Mouse (Mus musculus): ENCODE measurements around the gene Ubap1l. TPM values are rescaled to one million over a fixed set of nuclear protein-coding genes. Genes with fewer than 3 reads are reported as not detected.
"Not testable (repeated sequence)": the region's sequence is repeated elsewhere in the genome, so short reads cannot be mapped to it uniquely, and the experiment has no call there.

Ubap1l gene
- polyA plus RNA-seq, 1 experiment from 2014 or later: not detected

- H3K4me1 ChIP-seq (replicated peaks; ENCODE audit: control insufficient read depth, insufficient read depth): no peaks in the 10 kb centered on the region
- H3K27me3 ChIP-seq (ENCODE audit: control insufficient read depth, insufficient read depth, low read length): no peaks in the 10 kb centered on the region
- no peak overlapping the region for H3K4me3 ChIP-seq (ENCODE audit: low read depth, low read length)
- H3K9me3 ChIP-seq (ENCODE audit: control insufficient read depth, low read length): no peaks in the 10 kb centered on the region
- H3K36me3 ChIP-seq (ENCODE audit: control insufficient read depth, insufficient read depth, low read length): peaks cover 19% of the 10 kb centered on the region
- 91% methylated on average over 2 of the region's 2 CpGs for WGBS
- H3K27ac ChIP-seq (replicated peaks): no peak overlapping the region
- ATAC-seq (ENCODE audit: low FRiP score, low TSS enrichment) (no peak), DNase-seq (ENCODE audit: low spot score) (no peak)
- no peak overlapping the region for H3K9ac ChIP-seq (ENCODE audit: low read length)
- no peak overlapping the region for H3K4me2 ChIP-seq (replicated peaks; ENCODE audit: low read depth)
- no peak for TF ChIP-seq EP300 (optimal IDR thresholded peaks at IDR 0.05)
- TF ChIP-seq CTCF (IDR thresholded peaks at IDR 0.05; ENCODE audit: low read depth): no peak
These were observed 33.5 kb upstream of the Ubap1l start for GRCm38 (mm10) chr9:65327371-65327770.

GRCm38 (mm10) chr9:65333958-65334357 lies 26.9 kb upstream of the Ubap1l start:
- Histone ChIP-seq H3K9ac (ENCODE audit: low read length) (no peak overlapping the region), H3K4me1 (replicated peaks; ENCODE audit: control insufficient read depth, insufficient read depth) (no peaks in the 10 kb centered on the region), H3K9me3 (ENCODE audit: control insufficient read depth, low read length) (no peaks in the 10 kb centered on the region), H3K4me2 (replicated peaks; ENCODE audit: low read depth) (no peak overlapping the region), H3K27me3 (ENCODE audit: control insufficient read depth, insufficient read depth, low read length) (no peaks in the 10 kb centered on the region), H3K4me3 (ENCODE audit: low read depth, low read length) (no peak overlapping the region), H3K27ac (replicated peaks) (no peak overlapping the region), H3K36me3 (ENCODE audit: control insufficient read depth, insufficient read depth, low read length) (no peaks in the 10 kb centered on the region; the same call in 1 of the 2 replicates)
- TF ChIP-seq CTCF (IDR thresholded peaks at IDR 0.05; ENCODE audit: low read depth) (no peak), EP300 (optimal IDR thresholded peaks at IDR 0.05) (no peak)
- no peak for ATAC-seq (ENCODE audit: low FRiP score, low TSS enrichment)
- DNase-seq (ENCODE audit: low spot score): no peak
- 88% methylated on average over 5 of the region's 5 CpGs for WGBS

GRCm38 (mm10) chr9:65339146-65339545 lies 21.7 kb upstream of the Ubap1l start:
- TF ChIP-seq CTCF (IDR thresholded peaks at IDR 0.05; ENCODE audit: low read depth): no peak
- TF ChIP-seq EP300 (optimal IDR thresholded peaks at IDR 0.05): no peak
- ATAC-seq (ENCODE audit: low FRiP score, low TSS enrichment) (no peak), DNase-seq (ENCODE audit: low spot score) (no peak)
- no peaks in the 10 kb centered on the region for H3K9me3 ChIP-seq (ENCODE audit: control insufficient read depth, low read length)
- no peak overlapping the region for H3K27ac ChIP-seq (replicated peaks)
- H3K4me1 ChIP-seq (replicated peaks; ENCODE audit: control insufficient read depth, insufficient read depth): no peaks in the 10 kb centered on the region
- H3K9ac ChIP-seq (ENCODE audit: low read length): no peak overlapping the region
- no peaks in the 10 kb centered on the region for H3K27me3 ChIP-seq (ENCODE audit: control insufficient read depth, insufficient read depth, low read length)
- H3K36me3 ChIP-seq (ENCODE audit: control insufficient read depth, insufficient read depth, low read length): no peaks in the 10 kb centered on the region
- 75% methylated on average over 4 of the region's 4 CpGs for WGBS
- no peak overlapping the region for H3K4me2 ChIP-seq (replicated peaks; ENCODE audit: low read depth)
- H3K4me3 ChIP-seq (ENCODE audit: low read depth, low read length): no peak overlapping the region

GRCm38 (mm10) chr9:65340414-65340813 lies 20.4 kb upstream of the Ubap1l start:
- no peak for DNase-seq (ENCODE audit: low spot score)
- H3K4me3 ChIP-seq (ENCODE audit: low read depth, low read length): no peak overlapping the region
- no peak overlapping the region for H3K4me2 ChIP-seq (replicated peaks; ENCODE audit: low read depth)
- no peak overlapping the region for H3K9ac ChIP-seq (ENCODE audit: low read length)
- no peaks in the 10 kb centered on the region for H3K4me1 ChIP-seq (replicated peaks; ENCODE audit: control insufficient read depth, insufficient read depth)
- no peaks in the 10 kb centered on the region for H3K27me3 ChIP-seq (ENCODE audit: control insufficient read depth, insufficient read depth, low read length)
- WGBS: 90% methylated on average over 2 of the region's 2 CpGs
- no peaks in the 10 kb centered on the region for H3K9me3 ChIP-seq (ENCODE audit: control insufficient read depth, low read length)
- no peak overlapping the region for H3K27ac ChIP-seq (replicated peaks)
- no peak for TF ChIP-seq CTCF (IDR thresholded peaks at IDR 0.05; ENCODE audit: low read depth)
- no peak for TF ChIP-seq EP300 (optimal IDR thresholded peaks at IDR 0.05)
- no peak for ATAC-seq (ENCODE audit: low FRiP score, low TSS enrichment)
- H3K36me3 ChIP-seq (ENCODE audit: control insufficient read depth, insufficient read depth, low read length): no peaks in the 10 kb centered on the region

- peak; percentile 2; the same call in 1 of the 2 replicates for ATAC-seq (ENCODE audit: low FRiP score, low TSS enrichment)
- peak overlapping the region; percentile 84 for H3K4me2 ChIP-seq (replicated peaks; ENCODE audit: low read depth)
- H3K4me3 ChIP-seq (ENCODE audit: low read depth, low read length): peak overlapping the region; percentile 94
- H3K9me3 ChIP-seq (ENCODE audit: control insufficient read depth, low read length); DNase-seq (ENCODE audit: low spot score); H3K27me3 ChIP-seq (ENCODE audit: control insufficient read depth, insufficient read depth, low read length); H3K36me3 ChIP-seq (ENCODE audit: control insufficient read depth, insufficient read depth, low read length); H3K4me1 ChIP-seq (replicated peaks; ENCODE audit: control insufficient read depth, insufficient read depth): not testable (repeated sequence)
- H3K27ac ChIP-seq (replicated peaks): peak overlapping the region; percentile 100
- TF ChIP-seq CTCF (IDR thresholded peaks at IDR 0.05; ENCODE audit: low read depth): peak; percentile 39; the same call in 1 of the 2 replicates
- H3K9ac ChIP-seq (ENCODE audit: low read length): peak overlapping the region; percentile 32
- WGBS: 67% methylated on average over 11 of the region's 11 CpGs
These were observed 15.4 kb upstream of the Ubap1l start for GRCm38 (mm10) chr9:65345439-65345838.

- DNase-seq (ENCODE audit: low spot score): peak; percentile 95
- Histone ChIP-seq H3K27me3 (ENCODE audit: control insufficient read depth, insufficient read depth, low read length) (no peaks in the 10 kb centered on the region), H3K9ac (ENCODE audit: low read length) (peak within 1 kb of the TSS; percentile 98), H3K4me2 (replicated peaks; ENCODE audit: low read depth) (peak within 1 kb of the TSS; percentile 84), H3K36me3 (ENCODE audit: control insufficient read depth, insufficient read depth, low read length) (no peaks in the 10 kb centered on the region), H3K9me3 (ENCODE audit: control insufficient read depth, low read length) (no peaks in the 10 kb centered on the region), H3K4me3 (ENCODE audit: low read depth, low read length) (peak within 1 kb of the TSS; percentile 94), H3K27ac (replicated peaks) (peak within 1 kb of the TSS; percentile 100), H3K4me1 (replicated peaks; ENCODE audit: control insufficient read depth, insufficient read depth) (peaks cover 6% of the 10 kb centered on the region)
- TF ChIP-seq EP300 (optimal IDR thresholded peaks at IDR 0.05) (no peak), CTCF (IDR thresholded peaks at IDR 0.05; ENCODE audit: low read depth) (no peak)
- under 1% methylated on average over 45 of the region's 59 CpGs for WGBS
- ATAC-seq (ENCODE audit: low FRiP score, low TSS enrichment): peak; percentile 94
These were observed 14.9 kb upstream of the Ubap1l start, which contains the start of gene Pdcd7 for GRCm38 (mm10) chr9:65345854-65346475. Gene Pdcd7 (plus strand): TSS chr9:65346104.

Measured in stomach, postnatal 0 days (tissue).